Mouse (Mus musculus) embryonic facial prominence, embryonic 11.5 days (tissue): Measurements from ENCODE around the gene Hmga1. TPM values are rescaled to one million over a fixed set of nuclear protein-coding genes. Genes with fewer than 3 reads are reported as not detected.

Experiments used
- ATAC-seq: fragments of 200-750 bp; cut with Nextera tagmentation; replicated peaks from 2 replicates; pipeline ENCODE4 v1.8.0; 2017; ENCODE audit warnings: low read depth; ENCODE audit not compliant: insufficient number of reproducible peaks, low FRiP score, low TSS enrichment
- DNase-seq: peaks from one replicate; pipeline ENCODE4 v3.0.0-alpha.2; 2015; ENCODE audit warnings: low spot score
- H3K27ac ChIP-seq: fragments of 300-500 bp; sonication (generic); replicated peaks from 2 replicates; pipeline ENCODE4 v1.5.1; 2014; ENCODE audit warnings: mild to moderate bottlenecking, low read depth, low read length, control low read depth
- H3K27me3 ChIP-seq: fragments of 300-500 bp; sonication (generic); 2 replicates; pipeline ENCODE4 v1.6.1; 2014; ENCODE audit warnings: mild to moderate bottlenecking, low read length, moderate library complexity, mixed read lengths; ENCODE audit not compliant: control insufficient read depth, insufficient read depth
- H3K36me3 ChIP-seq: fragments of 300-500 bp; sonication (generic); replicated peaks from 2 replicates; pipeline ENCODE4 v1.6.1; 2014; ENCODE audit warnings: low read depth, mild to moderate bottlenecking, low read length, moderate library complexity, mixed read lengths; ENCODE audit not compliant: control insufficient read depth, insufficient read depth
- H3K4me1 ChIP-seq: fragments of 300-500 bp; sonication (generic); 2 replicates; pipeline ENCODE4 v1.6.1; 2014; ENCODE audit warnings: low read length, mixed read lengths; ENCODE audit not compliant: control insufficient read depth, insufficient read depth
- H3K4me2 ChIP-seq: fragments of 300-500 bp; sonication (generic); 2 replicates; pipeline ENCODE4 v1.6.1; 2014; ENCODE audit warnings: low read depth, mild to moderate bottlenecking, control low read depth, low read length, moderate library complexity
- H3K4me3 ChIP-seq: fragments of 300-500 bp; sonication (generic); 2 replicates; pipeline ENCODE4 v1.5.1; 2014; ENCODE audit warnings: low read depth, low read length, control low read depth
- H3K9ac ChIP-seq: fragments of 300-500 bp; sonication (generic); replicated peaks from 2 replicates; pipeline ENCODE4 v1.6.1; 2014; ENCODE audit warnings: mild to moderate bottlenecking, control low read depth, low read length
- H3K9me3 ChIP-seq: fragments of 300-500 bp; sonication (generic); replicated peaks from 2 replicates; pipeline ENCODE4 v1.6.1; 2016; ENCODE audit warnings: mild to moderate bottlenecking, low read length, inconsistent platforms, mixed read lengths; ENCODE audit not compliant: control insufficient read depth
- WGBS: fragments of 180-500 bp; shearing (Covaris S2); extraction: QIAGEN DNeasy Blood & Tissue Kit; methylation state at CpG from one replicate; pipeline ENCODE4 v1.1.7; 2014; 5-methylcytosine and 5-hydroxymethylcytosine counted together
- polyA plus RNA-seq: library from polyadenylated mRNA; unstranded; fragments of >200 nt; fragmentation: Nextera tagmentation; extraction: Ambion mirVana; gene quantifications from 2 replicates; pipeline ENCODE4 v1.2.1, GENCODE M21; 2014

Hmga1 gene
- 415 and 428 TPM in 2 replicates for polyA plus RNA-seq

GRCm38 (mm10) chr17:27556315-27557011, at the start of gene Hmga1:
Gene Hmga1 (plus strand): TSS chr17:27556497.
- Histone ChIP-seq H3K9me3 (no peaks in the 10 kb centered on the region), H3K4me2 (peak within 1 kb of the TSS; percentile 86), H3K27ac (peak within 1 kb of the TSS; percentile 99), H3K4me1 (peaks cover 6% of the 10 kb centered on the region; the same call in 1 of the 2 replicates), H3K9ac (peak within 1 kb of the TSS; percentile 96), H3K4me3 (peak within 1 kb of the TSS; percentile 75), H3K36me3 (no peaks in the 10 kb centered on the region), H3K27me3 (no peaks in the 10 kb centered on the region)
- peak; percentile 59 for ATAC-seq
- peak; percentile 96 for DNase-seq
- 0% methylated on average over 69 of the region's 79 CpGs for WGBS

- no peak for ATAC-seq
These were observed 49.3 kb upstream of the Hmga1 start for GRCm38 (mm10) chr17:27506871-27507590.

GRCm38 (mm10) chr17:27507591-27507945, 48.7 kb upstream of the Hmga1 start:
- Histone ChIP-seq H3K4me2 (no peak overlapping the region), H3K4me1 (peaks cover 23% of the 10 kb centered on the region), H3K27me3 (peaks cover 31% of the 10 kb centered on the region), H3K9ac (no peak overlapping the region), H3K4me3 (no peak overlapping the region), H3K36me3 (no peaks in the 10 kb centered on the region), H3K27ac (no peak overlapping the region), H3K9me3 (no peaks in the 10 kb centered on the region)
- DNase-seq, result no peak
- 87% methylated on average over 7 of the region's 7 CpGs for WGBS
- ATAC-seq, result no peak

More at GRCm38 (mm10) chr17:27506871-27507590, 49.3 kb upstream of the Hmga1 start:
- no peaks in the 10 kb centered on the region for H3K36me3 ChIP-seq
- H3K27me3 ChIP-seq, result peaks cover 26% of the 10 kb centered on the region
- no peak overlapping the region for H3K27ac ChIP-seq
- H3K9me3 ChIP-seq, result no peaks in the 10 kb centered on the region
- no peak for DNase-seq
- 84% methylated on average over 7 of the region's 7 CpGs for WGBS
- H3K4me3 ChIP-seq, result no peak overlapping the region
- no peak overlapping the region for H3K9ac ChIP-seq
- no peak overlapping the region for H3K4me2 ChIP-seq
- peaks cover 17% of the 10 kb centered on the region for H3K4me1 ChIP-seq

GRCm38 (mm10) chr17:27508002-27508401, 48.3 kb upstream of the Hmga1 start:
- Histone ChIP-seq H3K4me1 (peaks cover 24% of the 10 kb centered on the region), H3K4me3 (no peak overlapping the region), H3K27ac (no peak overlapping the region), H3K9me3 (no peaks in the 10 kb centered on the region), H3K4me2 (no peak overlapping the region), H3K36me3 (no peaks in the 10 kb centered on the region), H3K27me3 (peaks cover 30% of the 10 kb centered on the region), H3K9ac (no peak overlapping the region)
- no peak for DNase-seq
- ATAC-seq, result no peak
- 74% methylated on average over 12 of the region's 12 CpGs for WGBS

DNA sequence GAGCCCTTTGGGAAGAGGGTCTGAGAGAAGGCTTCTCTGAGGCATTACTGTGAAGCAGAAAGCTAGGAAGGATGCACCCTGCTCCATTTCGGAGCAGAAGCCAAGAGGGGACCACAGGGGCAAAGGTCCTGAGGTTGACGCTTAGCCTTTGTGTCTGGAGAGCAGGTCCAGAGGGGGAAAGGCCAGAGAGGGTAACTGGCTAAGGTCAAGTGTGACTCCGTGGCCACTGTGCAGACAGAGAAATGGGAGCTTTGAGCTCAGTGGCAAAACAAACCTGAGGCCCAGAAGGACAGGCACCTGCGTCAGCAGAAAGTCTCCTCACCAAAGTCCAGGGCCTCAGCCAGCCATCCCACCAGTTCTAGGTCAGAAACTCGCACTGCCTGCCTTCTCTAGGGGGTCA, 47.8 kb upstream of the Hmga1 start:
- Histone ChIP-seq H3K4me1 (peaks cover 24% of the 10 kb centered on the region), H3K27ac (no peak overlapping the region)
- 49% methylated on average over 5 of the region's 5 CpGs for WGBS

DNA sequence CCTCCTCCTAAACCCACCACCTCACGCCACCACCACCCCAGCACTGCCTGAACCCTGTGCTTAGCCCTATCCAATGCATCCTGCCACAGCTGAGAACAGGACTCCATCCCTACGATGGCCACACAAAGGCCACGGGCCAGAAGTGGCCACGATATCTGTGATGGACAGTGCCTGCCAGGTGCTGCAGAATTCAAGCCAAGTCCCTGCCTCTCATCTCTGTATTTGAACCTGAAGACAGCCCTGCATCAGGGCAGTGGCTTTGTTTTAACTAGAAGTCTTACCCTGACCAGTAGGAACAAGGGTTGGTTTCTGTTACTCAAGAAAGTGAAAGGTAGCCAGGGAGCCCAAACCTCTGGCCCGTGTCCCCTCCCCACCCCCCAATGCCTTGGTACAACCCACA, 47.2 kb upstream of the Hmga1 start:
- no peaks in the 10 kb centered on the region for H3K36me3 ChIP-seq
- DNase-seq (no peak), ATAC-seq (no peak)
- WGBS, result 79% methylated on average over 5 of the region's 5 CpGs
- no peak overlapping the region for H3K27ac ChIP-seq
- H3K9ac ChIP-seq, result no peak overlapping the region; the same call in 1 of the 2 replicates
- no peak overlapping the region for H3K4me2 ChIP-seq
- H3K27me3 ChIP-seq, result peaks cover 40% of the 10 kb centered on the region
- H3K4me1 ChIP-seq, result peaks cover 24% of the 10 kb centered on the region
- H3K4me3 ChIP-seq, result no peak overlapping the region
- H3K9me3 ChIP-seq, result no peaks in the 10 kb centered on the region

More for the DNA sequence above, 47.8 kb upstream of the Hmga1 start:
- Histone ChIP-seq H3K9ac (no peak overlapping the region), H3K4me2 (no peak overlapping the region), H3K27me3 (peaks cover 34% of the 10 kb centered on the region), H3K36me3 (no peaks in the 10 kb centered on the region), H3K4me3 (no peak overlapping the region), H3K9me3 (no peaks in the 10 kb centered on the region)
- ATAC-seq (no peak), DNase-seq (no peak)

DNA sequence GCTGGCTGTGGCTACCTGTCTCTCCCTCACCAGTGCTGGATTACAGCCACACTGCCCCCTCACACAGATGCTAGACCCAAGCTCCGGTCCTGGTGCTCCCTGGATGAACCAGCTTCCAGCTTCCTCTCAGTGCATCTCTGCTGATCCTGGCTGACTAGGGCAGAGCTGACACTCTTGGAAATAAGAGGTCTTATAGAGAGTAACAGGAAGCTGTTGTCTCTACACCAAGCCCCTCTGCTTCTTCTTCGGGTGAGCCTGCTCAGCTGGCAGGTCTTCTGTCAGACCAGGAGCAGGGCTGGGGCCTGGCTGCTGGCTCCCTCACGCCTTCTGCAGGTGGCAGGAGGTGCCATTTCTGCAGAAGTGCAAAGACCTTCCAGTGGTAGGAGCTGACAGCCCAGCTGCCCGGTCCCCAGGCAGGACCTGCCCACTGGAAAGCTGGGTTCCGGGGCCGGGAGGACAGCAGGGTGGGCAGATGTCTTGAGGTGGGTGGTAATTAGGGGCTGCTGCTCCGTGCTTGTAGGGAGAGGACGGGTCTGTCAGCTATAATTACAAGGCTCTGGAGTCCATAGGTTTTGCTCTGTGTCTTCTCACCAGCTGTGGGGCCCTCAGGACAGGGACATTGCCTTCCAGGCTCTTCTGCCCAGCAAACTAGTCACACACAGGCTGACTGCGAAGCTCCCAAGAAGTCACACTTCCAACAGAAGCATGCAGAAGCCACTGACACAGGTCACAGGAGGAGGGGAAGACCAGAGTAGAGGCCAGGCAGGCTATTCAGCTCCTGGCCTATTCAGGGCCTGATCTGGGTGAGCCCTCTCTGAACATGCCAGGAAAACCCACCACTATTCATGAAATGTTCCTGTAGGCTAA, 45.8 kb upstream of the Hmga1 start:
- Histone ChIP-seq H3K9me3 (no peaks in the 10 kb centered on the region), H3K36me3 (no peaks in the 10 kb centered on the region), H3K4me2 (no peak overlapping the region), H3K4me3 (no peak overlapping the region), H3K9ac (no peak overlapping the region), H3K27ac (no peak overlapping the region), H3K27me3 (peaks cover 53% of the 10 kb centered on the region), H3K4me1 (peaks cover 18% of the 10 kb centered on the region)
- ATAC-seq, result no peak
- no peak for DNase-seq
- WGBS, result 51% methylated on average over 9 of the region's 9 CpGs
